Mouse (Mus musculus) C2C12 (cell line): ENCODE measurements around the gene Gm5244. TPM values are rescaled to one million over a fixed set of nuclear protein-coding genes. Genes with fewer than 3 reads are reported as not detected.

ENCODE experiments used
- H3K27me3 ChIP-seq: one replicate; pipeline ENCODE4 v1.6.1; 2011; ENCODE audit not compliant: control insufficient read depth, insufficient read depth, insufficient read length
- H3K36me3 ChIP-seq: one replicate; pipeline ENCODE4 v1.6.1; 2011; ENCODE audit not compliant: control insufficient read depth, insufficient read depth
- H3K4me3 ChIP-seq: one replicate; pipeline ENCODE4 v1.5.1; 2011; ENCODE audit warnings: mild to moderate bottlenecking, control low read depth; ENCODE audit not compliant: poor library complexity, insufficient read depth, severe bottlenecking
- H3K79me2 ChIP-seq: one replicate; pipeline ENCODE4 v1.6.1; 2011; ENCODE audit not compliant: control insufficient read depth, insufficient read depth
- H3K79me3 ChIP-seq: one replicate; pipeline ENCODE4 v1.6.1; 2011; ENCODE audit warnings: low read depth, control low read depth
- H3ac ChIP-seq: one replicate; pipeline ENCODE3; 2011; ENCODE audit warnings: low read depth; ENCODE audit not compliant: control insufficient read depth, insufficient read length
- CEBPB ChIP-seq: IDR thresholded peaks from one replicate; pipeline ENCODE4 v1.6.1; 2011; ENCODE audit warnings: low read depth, mild to moderate bottlenecking, control low read depth, moderate library complexity
- CTCF ChIP-seq: IDR thresholded peaks from one replicate; pipeline ENCODE4 v1.5.1; 2011; ENCODE audit not compliant: control insufficient read depth, insufficient read depth, insufficient read length
- FOSL1 ChIP-seq: IDR thresholded peaks from one replicate; pipeline ENCODE4 v1.8.0; 2011; ENCODE audit warnings: mild to moderate bottlenecking, low read length; ENCODE audit not compliant: poor library complexity, insufficient read depth, severe bottlenecking
- MAX ChIP-seq: IDR thresholded peaks from one replicate; pipeline ENCODE4 v1.6.1; 2011; ENCODE audit warnings: mild to moderate bottlenecking, control low read depth
- MYOD1 ChIP-seq: IDR thresholded peaks from one replicate; pipeline ENCODE4 v1.6.1; 2011; ENCODE audit warnings: low read depth; ENCODE audit not compliant: control insufficient read depth, insufficient read length
- MYOG ChIP-seq: IDR thresholded peaks from one replicate; pipeline ENCODE4 v1.6.1; 2011; ENCODE audit not compliant: control insufficient read depth, insufficient read length; ENCODE audit errors: extremely low read depth
- USF1 ChIP-seq: IDR thresholded peaks from one replicate; pipeline ENCODE4 v1.6.1; 2011; ENCODE audit warnings: low read depth, mild to moderate bottlenecking, control low read depth, moderate library complexity
- polyA plus RNA-seq: library from polyadenylated mRNA; unstranded; fragments of >200 nt; fragmentation: generic; extraction: Trizol; gene quantifications from one replicate; pipeline ENCODE4 v1.2.1, GENCODE M21; 2012; ENCODE audit warnings: missing spikeins

The Gm5244 gene
- polyA plus RNA-seq, 1 experiment = not detected

DNA sequence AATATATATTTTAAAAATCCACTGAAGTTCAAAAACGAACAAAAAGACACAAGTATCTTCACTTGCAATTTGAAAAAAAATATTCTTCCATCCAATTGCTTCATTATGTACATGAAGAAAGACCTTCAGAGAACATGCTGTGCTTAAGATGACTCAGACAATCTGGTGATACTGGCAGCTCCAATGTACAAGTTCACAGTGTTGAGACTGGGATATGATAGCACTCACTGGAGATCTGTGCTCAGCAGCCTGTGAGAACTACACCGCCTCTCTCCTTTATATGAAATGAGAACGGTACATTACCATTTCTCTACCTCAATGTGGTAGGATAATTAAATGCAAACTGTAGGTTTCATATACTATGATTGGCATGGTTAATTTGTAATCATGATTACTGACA, 43.7 kb upstream of the Gm5244 start:
- Histone ChIP-seq H3K4me3 (no peak overlapping the region), H3K79me2 (no peaks in the 10 kb centered on the region), H3K27me3 (no peaks in the 10 kb centered on the region), H3K36me3 (no peaks in the 10 kb centered on the region), H3K79me3 (no peaks in the 10 kb centered on the region), H3ac (no peak overlapping the region)
- no peak for TF ChIP-seq USF1
- TF ChIP-seq CTCF = no peak

DNA sequence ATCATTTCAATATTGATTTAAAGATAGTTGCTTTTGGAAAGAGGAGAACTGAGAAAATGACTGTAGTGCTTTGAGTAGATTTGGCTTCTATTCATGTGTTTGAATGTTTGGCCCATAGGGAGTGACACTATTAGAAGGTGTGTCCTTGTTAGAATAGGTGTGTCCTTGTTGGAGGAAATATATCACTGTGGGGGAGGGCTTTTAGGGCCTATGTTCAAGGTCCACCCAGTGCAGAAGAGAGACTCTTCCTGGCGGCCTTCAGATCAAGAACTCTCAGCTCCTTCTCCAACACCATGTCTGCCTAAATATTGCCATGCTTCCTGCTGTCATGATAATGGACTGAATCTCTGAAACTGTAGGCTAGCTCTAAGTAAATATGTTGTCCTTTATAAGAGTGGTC, 42.2 kb upstream of the Gm5244 start:
- H3K79me2 ChIP-seq = no peaks in the 10 kb centered on the region
- H3K27me3 ChIP-seq = no peaks in the 10 kb centered on the region
- no peak overlapping the region for H3K4me3 ChIP-seq
- TF ChIP-seq FOSL1 (no peak), MAX (no peak), USF1 (no peak), MYOD1 (no peak), MYOG (no peak), CEBPB (no peak), CTCF (no peak)
- H3K36me3 ChIP-seq = no peaks in the 10 kb centered on the region
- H3ac ChIP-seq = no peak overlapping the region
- H3K79me3 ChIP-seq = no peaks in the 10 kb centered on the region

DNA sequence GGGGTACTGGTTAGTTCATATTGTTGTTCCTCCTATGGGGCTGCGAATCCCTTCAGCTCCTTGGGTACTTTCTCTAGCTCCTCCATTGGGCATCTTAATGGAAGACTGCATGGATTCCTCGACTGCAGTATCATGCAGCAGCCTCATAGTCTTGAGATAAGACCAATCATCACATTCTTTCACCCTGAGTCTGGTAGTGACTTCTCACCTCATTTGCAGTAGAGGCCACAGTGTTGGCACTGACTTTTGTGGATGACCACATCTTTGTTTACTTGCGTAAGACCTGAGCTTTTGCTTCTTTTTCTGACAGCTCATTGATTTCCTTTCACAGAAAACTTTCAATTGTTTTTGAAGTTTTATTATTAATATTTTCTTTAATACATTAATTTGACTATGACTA, 40.8 kb upstream of the Gm5244 start:
- Histone ChIP-seq H3K79me3 (no peaks in the 10 kb centered on the region), H3K79me2 (no peaks in the 10 kb centered on the region), H3ac (no peak overlapping the region), H3K36me3 (no peaks in the 10 kb centered on the region), H3K4me3 (no peak overlapping the region), H3K27me3 (no peaks in the 10 kb centered on the region)
- no peak for TF ChIP-seq CTCF
- no peak for TF ChIP-seq FOSL1
- peak; percentile 63 for TF ChIP-seq CEBPB
- no peak for TF ChIP-seq USF1

DNA sequence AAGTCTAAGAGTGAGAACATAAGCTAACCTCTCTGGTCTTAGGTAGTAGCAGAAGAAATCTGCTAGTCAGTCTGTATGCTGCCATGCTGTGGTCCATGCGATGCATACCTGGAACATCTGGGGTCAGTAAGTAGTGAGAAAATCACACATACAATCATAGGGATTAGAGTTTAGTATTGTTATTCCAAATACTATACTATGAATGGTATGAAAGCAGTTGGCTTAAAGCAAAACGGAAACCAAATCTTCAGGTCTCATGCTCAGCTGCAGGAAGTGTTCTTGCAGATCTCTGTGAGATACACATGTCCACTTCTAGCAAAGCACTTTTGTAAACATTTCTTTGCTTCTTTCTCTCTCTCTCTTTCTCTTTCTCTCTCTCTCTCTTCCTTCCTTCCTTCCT, 40.3 kb upstream of the Gm5244 start:
- Histone ChIP-seq H3K79me2 (no peaks in the 10 kb centered on the region), H3K27me3 (no peaks in the 10 kb centered on the region), H3K4me3 (no peak overlapping the region), H3K79me3 (no peaks in the 10 kb centered on the region), H3ac (no peak overlapping the region), H3K36me3 (no peaks in the 10 kb centered on the region)
- TF ChIP-seq MYOG (no peak), MYOD1 (no peak), MAX (no peak), CTCF (no peak), USF1 (no peak), CEBPB (no peak), FOSL1 (no peak)

DNA sequence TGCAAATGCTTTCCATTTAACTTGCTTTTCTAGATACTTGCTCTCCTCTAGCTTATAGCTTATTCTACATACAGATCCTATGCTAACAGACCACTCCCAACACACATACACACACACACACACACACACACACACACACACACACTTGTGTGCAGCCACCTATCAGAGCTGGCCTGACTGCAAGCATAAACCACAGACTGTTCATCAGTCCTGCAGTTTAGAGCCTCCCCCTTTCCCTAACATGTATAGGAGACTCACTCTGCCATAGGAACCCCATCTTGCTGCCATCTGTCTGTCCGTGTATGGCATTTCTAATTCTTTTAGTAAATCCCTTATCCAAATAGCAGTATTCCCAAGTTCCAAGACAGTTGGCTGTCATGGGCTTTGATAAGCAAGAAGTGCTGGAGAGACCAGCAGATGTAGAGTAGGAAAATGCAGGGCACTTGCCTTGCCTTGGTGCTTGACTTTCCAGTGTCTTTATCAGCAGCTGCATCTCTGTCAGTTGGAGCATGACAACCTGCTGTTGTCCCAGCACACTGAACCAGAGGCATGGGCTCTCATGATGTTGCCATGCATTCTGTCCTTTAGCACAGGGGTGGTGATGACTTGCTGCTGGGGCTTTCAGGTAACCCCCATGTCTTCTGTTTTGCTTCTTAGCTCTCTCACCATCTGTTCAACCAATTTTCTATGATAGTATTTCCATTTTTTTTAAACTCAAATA, 33.7 kb upstream of the Gm5244 start:
- TF ChIP-seq CTCF (no peak), MYOG (no peak), MYOD1 (no peak), FOSL1 (no peak), MAX (no peak), CEBPB (no peak), USF1 (no peak)
- Histone ChIP-seq H3K36me3 (no peaks in the 10 kb centered on the region), H3ac (no peak overlapping the region), H3K27me3 (no peaks in the 10 kb centered on the region), H3K4me3 (no peak overlapping the region), H3K79me3 (no peaks in the 10 kb centered on the region), H3K79me2 (no peaks in the 10 kb centered on the region)

DNA sequence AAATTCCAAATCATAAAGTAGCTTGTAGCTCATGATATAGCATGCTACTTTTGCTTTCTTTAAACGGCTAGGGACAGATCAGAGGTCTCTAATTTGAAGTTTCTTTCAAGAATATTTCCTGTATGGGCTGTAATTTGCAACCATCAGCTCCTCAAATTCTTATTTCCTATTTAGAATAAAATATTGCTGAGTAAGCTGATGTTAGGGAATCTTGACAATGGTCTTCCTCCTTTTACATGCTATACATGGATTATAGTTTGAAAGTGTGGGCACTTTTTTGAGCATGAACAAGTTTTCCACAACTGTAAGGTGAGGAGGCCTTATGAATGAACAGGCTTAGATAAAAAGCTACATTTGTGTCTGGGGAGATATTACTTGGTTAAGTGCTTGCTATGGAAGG, 32.6 kb upstream of the Gm5244 start:
- no peak for TF ChIP-seq CTCF
- no peak for TF ChIP-seq MYOD1
- TF ChIP-seq FOSL1 = no peak
- no peak for TF ChIP-seq MAX
- TF ChIP-seq USF1 = no peak
- no peak for TF ChIP-seq MYOG
- TF ChIP-seq CEBPB = no peak
- Histone ChIP-seq H3K79me3 (no peaks in the 10 kb centered on the region), H3ac (no peak overlapping the region), H3K36me3 (no peaks in the 10 kb centered on the region), H3K4me3 (no peak overlapping the region), H3K27me3 (no peaks in the 10 kb centered on the region), H3K79me2 (no peaks in the 10 kb centered on the region)
